Mouse (Mus musculus): Measurements from ENCODE around the gene Cfap43.

Gene Cfap43

DNA sequence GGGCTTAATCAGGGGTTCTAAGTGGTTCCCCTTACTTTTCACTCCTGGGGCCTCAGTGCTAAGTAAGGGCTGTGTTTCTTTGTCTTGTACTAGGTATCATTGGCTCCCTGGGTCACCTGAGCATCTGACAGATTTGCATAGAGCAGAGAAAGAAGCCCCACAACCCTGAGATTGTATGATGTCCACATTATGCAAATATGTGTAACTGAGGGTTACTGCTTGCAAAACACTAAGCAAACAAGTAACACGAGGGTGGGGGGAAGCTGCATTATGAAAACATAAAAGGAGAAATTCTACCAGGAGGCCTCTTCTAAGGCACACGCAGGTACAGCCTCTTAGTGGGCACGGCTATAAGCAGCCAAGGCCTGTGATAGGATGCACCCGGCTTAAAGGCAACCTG, 3.8 kb downstream of the Cfap43 start:
- DNase-seq (ENCODE audit: low spot score in 2 of 2): no peak

DNA sequence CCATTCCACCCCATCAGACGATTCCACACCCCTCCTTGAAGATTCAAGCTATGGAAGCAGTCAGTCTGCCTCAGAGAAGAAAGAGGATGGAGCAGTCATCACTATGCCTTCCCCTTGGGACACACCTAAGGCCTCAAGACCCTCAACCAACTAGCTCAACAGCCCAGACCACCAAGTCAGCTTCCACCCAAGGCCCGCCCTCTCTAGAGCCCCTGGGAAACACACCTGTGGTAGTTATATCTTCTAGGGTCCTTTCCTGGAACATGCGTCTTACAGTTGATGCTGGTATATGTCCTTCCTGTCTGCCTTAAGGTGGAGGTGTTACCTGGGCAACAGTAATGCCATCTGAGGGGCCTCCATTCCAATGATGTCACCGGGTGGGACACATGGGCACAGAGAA, 4.9 kb downstream of the Cfap43 start:
- no peak for DNase-seq (ENCODE audit: low spot score in 2 of 2)

DNA sequence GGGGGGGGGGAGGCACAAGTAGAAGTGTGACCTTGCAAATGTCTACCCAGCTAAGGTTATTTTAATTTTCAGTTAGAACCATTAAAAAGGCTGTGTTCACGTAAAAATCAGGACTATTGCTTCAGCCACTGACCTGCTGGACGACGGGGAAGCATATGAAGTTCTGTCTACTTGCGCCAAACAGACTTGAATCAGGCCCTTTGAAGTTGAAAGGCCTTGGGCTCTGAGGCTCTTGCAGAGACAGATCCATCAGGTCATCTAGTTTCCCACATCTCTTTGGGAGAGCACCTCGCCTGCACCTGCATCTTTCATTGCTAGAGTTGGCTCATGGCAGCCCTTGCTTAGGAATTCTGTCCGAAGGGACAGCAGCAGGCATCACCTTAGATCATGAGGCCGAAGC, 5.7 kb downstream of the Cfap43 start:
- DNase-seq (ENCODE audit: low spot score in 2 of 2): no peak

DNA sequence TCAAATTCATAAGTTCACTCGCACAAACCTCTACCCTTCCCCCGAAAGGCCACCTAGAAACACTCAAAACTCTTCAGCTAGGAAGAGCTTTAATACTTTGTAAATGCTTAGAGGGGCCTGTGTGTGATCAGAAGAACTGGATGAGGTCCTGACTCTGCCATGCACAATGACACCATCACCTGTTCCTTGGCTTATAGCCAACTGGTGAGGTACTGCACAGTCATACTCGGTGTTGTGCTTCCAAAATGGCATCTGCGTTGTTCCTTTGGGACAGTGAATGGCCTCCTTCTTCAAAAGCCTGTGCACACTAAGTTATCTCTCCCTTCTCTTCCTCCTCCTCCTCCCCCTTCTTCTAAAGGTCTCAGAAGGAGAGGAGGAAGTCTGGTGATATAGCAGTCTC, 8.3 kb downstream of the Cfap43 start:
- DNase-seq (ENCODE audit: low spot score in 2 of 2): no peak

DNA sequence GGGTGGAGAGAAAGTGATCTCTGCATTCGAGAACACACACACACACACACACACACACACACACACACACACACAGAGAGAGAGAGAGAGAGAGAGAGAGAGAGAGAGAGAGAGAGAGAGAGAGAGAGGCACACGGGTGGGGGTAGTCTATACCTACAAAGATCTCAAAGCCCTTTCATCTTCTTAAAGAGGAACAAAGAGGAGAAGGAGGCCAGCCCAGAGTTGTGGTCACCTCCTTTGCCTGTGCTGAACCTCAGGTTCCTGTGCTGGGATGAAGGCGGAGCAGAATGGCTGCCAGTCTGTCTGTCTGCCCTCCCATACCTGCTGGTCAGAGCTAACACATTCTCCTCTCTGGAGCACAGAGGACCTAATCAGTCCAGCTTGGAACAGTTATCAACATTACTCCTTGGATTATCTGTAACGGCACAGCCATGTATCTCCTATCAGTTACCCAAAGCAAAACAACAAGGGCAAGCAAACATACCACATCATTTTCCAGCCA, 8.9 kb downstream of the Cfap43 start:
- DNase-seq (ENCODE audit: low spot score in 2 of 2): no peak

DNA sequence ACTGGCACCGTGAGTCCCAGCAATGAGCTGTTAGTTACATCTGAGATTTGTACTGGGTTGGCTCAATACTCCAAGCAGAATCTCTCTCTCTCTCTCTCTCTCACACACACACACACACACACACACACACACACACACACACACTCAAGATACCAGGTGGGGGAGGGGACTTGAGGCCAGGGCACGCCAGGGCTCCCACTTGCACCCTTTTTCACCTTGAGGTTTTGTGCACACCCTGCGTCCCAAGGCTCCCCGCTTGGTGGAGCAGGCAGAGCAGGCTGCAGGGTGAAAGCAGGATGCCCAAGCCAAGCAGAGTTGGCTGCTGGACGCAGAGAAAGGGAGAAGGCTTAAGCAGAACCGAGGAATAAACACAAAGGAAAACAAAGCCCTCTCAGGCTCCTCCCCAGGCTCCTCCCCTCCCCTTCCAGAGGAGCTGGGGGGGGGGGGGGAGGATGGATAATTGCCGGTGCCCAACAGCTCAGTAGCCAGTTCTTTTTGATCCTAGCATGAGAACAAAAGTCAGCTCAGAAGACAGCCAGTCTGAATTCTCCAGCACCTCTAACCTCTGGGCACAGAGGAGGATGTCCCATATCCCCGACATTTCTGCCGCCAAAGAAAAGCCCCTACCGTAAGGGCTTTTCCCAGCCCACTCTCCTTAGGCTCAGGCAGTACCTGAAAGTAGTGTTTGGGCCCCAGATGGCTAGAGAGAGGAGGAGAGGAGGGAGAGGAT, 9.5 kb downstream of the Cfap43 start:
- no peak for DNase-seq (ENCODE audit: low spot score in 2 of 2)

DNA sequence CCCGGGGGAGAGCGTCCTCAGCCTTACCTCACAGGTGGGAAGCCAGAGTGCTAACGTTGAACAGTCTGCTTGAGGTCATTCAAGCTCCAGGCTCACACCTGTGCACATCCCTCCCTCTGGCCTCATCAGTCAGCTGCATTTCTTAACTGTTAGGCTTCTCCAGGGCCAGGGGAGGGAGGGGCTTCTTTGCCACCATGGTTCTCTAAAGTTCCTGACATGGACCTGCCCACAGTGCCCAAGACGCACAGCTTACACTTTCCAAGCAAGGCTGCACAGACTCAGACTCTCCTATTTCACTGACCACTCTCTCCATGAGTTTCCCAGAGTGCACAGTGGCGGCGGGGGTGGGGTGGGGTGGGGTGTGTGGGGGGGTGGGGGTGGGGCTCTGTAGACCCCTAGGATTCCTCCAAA, 10.1 kb downstream of the Cfap43 start:
- no peak for DNase-seq (ENCODE audit: low spot score in 2 of 2)

DNA sequence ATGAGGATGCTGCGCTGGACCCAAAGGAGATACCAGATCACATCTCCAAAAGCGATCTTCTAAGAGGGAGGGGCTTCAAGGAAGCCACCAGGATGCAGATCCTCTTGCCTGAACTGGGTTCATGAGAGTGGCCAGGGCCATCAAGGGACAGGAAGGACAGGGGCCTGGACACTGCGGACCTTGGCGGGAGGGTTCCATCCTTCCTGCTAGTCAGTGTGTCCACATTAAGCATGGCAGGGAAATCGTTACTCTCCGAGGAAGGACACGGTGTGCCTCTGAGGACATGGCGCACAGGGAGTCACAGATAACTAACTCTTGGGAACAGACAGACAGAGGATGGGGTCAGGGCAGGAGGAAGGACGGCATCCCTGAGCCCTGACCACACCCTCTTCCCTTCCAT, 11.5 kb downstream of the Cfap43 start:
- no peak for DNase-seq (ENCODE audit: low spot score in 2 of 2)

DNA sequence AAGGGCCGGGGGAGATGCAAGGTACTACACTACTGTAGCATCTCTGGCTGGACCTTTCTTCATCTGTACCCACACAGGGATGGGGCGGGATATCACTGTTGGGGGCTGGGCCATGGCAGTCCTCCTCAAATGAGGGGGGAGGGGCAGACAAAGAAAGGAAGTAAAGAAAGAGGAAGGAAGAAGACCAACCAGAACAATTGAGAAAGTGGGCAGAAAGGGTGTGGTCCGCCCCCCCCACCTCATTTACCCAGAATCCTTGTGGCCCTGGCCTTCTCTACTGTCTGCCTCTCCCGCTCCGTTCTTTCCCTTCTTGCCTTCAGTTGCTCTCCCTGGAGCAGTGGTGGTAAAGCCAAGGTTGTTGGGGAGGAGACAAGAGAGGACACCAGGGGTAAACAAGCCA, 13.5 kb downstream of the Cfap43 start:
- no peak for DNase-seq (ENCODE audit: low spot score in 2 of 2)

DNA sequence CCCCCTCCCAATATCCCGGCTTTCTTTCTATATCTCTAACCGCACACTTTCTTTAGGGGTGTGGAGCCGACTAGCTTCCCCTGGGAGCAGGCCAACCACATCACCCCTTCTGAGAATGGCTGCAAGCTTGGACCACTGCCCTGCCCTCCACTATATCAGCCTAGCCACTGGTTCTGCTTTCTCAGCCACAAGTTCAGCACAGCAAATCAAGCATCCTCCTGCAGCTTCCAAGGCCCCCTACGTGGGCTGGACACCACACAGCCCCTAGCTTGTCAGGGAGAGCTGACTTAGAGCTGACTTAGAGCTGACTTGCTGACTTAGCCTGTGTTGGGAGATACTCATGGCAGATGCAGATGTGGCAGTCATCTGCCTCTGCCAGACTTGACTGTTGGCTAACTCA, 14.0 kb downstream of the Cfap43 start:
- no peak for DNase-seq (ENCODE audit: low spot score in 2 of 2)

DNA sequence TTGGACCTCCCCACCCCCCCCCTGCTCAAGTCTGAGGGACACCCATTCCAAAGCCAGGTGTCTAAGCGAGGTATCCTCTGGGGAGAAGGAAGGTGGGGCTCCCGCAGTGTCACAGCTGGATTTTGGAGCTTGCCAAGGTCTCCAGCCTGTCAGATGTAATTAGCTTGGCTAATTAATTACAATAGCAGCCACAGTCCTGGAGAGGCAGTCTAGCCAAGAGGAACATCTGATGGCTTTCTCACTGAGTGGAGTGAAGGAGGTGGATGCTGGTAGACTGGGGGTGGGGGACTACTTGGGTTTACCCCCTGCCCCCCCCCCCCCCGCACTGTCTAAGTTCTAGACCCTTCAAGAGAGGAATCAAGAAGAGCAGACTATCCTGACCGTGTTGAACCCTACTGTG, 15.4 kb downstream of the Cfap43 start:
- DNase-seq (ENCODE audit: low spot score in 2 of 2): no peak

DNA sequence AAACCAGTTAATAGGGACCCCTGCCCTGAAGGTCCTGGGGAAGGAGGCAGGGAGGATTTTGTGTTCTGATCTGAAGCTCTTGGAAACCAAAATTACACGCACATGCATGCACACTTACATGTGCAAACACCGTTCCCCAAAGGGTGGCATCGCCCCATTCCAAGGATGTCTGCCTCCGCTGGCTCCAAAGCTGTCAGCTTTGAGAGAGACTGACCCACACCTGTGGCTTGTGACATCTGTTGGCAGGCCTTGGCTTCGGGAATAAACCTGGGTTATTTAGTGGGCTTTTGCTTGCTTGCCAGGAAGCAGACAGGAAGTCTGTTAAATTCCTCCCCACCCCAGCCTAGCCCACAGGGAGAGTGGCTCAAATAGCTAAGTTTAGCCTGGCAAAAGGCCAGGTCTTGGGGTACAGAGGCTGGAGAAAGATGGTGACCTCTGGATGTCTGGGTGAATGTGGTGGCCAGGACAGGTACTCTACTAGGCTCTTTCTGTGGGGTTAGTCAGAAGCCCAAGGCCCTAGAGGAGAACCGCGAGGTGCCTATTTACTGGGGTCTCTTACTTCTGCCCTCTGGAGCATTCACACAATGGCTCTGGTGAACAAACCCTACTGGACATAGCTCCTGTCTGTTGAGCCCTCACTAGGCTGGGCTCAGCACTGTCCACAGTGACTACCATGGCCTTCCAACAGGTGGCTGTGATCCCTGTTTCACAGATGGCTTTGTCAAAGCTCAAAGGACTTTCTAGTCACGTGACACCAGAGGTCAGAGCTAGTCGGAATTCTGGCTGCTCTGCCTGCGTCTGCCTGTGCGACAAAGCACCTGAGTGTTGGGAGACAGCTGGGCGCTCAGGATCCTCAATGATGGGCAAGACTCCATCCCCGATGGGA, 16.5 kb downstream of the Cfap43 start:
- DNase-seq (ENCODE audit: low spot score in 2 of 2): no peak

DNA sequence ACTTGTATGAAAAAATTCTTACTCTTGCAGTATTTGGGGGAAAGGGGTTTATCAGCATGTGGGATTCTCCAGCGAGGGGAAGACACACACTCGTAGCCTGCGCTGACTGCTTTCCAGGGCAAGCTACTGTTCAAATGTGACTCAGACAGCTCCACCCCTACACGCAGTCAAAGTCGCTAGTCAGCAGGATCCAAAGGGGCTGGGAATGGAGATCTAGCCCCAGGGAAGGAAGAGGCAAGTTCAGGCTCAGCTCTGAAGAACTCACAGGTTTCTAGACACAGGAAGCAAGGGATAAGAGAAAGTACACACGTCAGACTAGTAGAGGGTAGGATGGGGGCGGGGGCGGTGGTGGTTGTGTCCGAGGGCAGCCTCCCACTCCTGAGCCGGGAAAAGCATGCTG, 18.5 kb downstream of the Cfap43 start:
- no peak for DNase-seq (ENCODE audit: low spot score in 2 of 2)

DNA sequence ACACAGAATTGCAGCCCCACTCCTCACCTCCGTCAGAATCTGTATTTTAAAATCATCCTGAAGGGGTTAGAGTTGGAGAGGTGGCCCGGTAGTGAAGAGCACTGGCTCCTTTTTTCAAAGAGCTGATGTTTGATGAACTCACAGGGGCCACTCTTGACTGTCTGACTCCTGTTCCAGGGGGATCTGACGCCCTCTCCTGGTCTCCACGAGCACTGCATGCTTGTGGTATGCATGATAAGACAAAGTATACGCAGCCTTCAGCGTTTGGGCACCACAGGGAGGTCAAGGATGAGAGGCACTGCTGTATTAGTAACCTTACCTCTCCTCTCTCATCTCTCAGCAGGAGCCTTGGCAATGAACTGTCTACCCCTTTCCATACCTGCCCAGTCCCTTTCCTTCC, 19.1 kb downstream of the Cfap43 start:
- DNase-seq (ENCODE audit: low spot score in 2 of 2): no peak

DNA sequence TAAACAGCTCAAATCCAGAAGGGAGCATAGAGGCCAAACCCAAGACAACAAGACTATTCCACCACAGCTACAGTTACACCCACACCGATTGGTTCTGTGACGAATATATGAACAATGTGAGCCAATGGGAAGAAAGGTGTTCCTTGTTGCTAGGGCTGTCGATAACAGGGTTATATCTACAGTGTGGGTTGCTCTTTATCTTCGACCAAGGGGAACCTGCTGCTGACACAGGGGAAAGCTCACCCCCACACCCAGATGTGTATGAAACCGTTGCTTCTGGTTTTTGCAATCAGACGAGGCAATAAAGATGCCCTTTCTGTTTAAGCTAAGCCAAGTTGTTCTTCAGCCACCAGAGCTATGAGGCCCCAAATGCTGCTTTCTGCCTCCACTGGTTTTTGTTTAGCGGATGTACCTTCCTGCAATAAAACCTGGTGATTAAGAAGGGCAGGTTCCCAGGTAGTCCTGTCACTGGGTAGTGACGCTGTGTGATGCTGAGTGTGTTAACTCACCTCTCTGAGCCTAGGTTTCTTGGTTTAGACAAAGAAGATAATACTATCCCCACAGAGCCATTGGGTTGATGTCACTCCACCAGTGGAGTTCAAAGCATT, 20.5 kb downstream of the Cfap43 start:
- DNase-seq (ENCODE audit: low spot score in 2 of 2): no peak

DNA sequence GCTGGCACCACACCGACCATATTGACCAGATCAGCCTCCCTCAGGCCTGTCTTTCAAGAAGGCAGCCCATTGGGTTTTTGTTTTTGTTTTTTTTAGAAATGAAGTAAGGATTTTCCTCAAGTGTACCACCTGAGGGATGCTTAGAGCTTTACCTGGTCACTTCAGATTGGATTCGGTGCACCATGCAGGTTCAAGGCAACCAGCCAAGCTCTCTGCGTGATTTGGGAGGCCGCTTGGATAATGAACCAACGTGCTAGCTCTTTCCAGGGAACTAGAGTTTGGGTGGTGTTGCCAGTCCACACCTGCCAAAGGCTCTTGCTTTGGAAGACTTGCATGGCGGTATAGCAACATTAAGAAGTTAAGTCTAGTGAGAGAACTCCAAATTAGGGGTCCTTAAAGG, 26.0 kb downstream of the Cfap43 start:
- DNase-seq (ENCODE audit: low spot score in 2 of 2): no peak

DNA sequence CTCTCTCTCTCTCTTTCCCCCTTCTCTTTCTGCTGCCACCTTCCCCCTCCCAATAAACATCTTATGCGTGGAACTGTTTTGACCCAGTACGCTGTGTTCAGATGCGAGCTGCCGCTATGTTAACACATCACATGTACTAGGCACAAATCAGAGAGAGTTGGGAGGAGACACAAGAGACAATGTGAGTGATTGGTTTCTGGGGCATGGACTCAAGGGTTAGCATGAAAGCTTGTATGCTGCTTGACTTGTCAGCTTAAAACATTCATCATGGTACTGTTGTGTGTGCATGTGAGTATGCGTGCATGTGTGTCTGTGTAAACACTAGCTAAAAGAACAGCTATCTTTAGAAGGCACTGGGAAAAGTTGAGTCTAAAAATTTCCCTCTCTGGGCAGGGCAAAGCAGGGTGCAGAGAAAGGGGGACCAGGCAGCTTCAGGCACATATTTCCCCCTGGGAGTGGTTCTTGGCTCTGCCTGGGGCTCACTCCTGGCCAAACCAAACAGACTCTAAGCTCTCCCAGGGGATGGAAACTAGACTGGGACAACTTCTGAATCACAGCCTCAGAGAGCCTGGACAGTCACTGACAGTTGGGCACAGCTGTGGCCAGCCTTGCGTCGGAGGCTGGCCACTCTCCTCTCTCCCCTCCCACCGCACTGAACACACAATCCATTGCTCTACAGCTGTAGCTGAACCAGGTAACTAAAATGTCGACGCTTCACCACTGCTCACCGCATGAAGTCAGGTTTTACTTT, 27.4 kb downstream of the Cfap43 start:
- DNase-seq (ENCODE audit: low spot score in 2 of 2): no peak

DNA sequence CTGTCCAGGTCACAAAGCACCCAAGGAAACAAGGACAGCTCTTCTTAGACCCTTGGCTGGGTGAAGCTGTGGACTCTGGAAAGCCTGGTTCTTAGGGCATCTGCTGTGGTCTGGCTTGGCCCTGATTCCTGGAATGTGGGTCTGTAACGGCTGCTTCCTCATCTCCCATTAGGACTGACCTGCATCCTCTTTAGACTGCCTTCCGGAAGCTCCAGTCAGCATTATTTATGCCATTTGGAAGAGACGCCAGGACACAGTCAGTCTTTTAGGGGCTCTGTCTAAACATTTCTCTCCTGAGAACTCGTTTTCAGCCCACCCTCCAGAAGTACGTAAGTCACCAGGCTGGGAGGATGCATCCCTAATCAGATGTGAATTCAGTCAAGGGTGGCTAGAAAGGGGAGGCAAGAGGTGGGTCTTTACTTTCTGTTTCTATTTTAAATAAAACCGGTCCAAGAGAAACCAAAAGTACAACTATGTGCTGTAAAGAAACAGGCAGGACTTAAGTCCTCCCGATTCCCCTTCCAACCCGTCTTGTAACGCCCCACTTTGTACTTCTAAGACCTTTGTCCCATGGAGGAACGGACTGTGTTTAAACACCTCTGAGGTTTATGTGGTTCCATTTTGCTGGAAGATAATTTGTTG, 28.5 kb downstream of the Cfap43 start:
- DNase-seq (ENCODE audit: low spot score in 2 of 2): no peak

DNA sequence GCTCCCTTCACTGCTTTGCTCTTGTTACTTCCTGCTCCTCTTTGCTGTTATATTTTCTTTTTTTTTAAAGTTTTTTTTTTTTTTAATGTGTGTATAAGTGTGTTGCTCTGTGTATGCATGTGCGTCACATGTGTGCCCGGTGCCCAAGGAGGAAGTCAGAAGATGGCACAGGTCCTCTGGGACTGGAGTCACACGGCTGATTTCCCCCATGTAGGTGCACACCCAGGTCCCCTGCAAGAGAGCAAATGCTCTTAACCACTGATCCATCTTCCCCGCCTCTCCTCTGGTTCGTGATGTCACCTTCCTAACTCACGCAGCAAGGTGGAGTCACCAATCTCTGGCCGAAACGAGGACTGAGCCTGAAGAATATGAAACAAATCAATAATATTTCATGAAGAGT, 31.1 kb downstream of the Cfap43 start:
- DNase-seq (ENCODE audit: low spot score in 2 of 2): no peak

DNA sequence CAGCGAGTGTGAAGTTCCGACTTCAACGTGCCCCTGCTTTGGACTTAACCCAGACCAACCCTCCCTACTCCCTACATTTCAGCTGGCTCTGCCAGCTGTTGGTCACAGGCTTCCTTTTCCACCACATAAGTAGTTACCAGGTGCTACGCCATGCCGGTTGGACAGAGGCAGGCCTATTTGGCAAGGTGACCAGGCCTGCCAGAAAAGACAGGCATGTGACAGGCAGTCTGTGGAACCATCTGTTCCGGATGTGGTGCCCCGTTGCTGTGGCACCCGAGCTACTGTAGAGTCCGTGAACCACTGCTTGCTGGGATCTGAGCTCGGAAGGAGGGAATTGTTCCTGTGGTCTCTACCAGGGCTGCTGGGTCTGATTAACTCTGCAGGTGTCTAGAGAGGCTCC, 31.7 kb downstream of the Cfap43 start:
- DNase-seq (ENCODE audit: low spot score in 2 of 2): no peak

DNA sequence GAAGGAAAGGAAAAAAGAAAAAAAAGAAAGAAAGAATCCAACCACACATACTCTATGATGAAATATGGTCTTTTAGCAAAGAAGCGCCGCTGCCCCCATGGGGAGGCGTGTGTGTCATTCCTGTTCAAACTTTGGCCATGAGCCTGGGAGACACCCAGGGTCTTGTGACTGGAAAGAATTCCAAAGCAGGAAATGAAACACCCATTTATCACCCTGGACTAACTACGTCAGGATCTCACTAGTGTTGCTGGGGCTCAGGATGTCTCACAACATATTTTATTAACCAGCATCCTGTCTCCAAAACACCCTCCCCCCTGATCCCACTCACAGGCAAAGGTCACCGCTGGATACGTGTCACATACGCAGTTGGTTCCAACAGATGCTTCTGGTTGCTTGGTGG, 32.5 kb downstream of the Cfap43 start:
- DNase-seq (ENCODE audit: low spot score in 2 of 2): peak in 1 of 2 experiments; percentile 25

Data from urinary bladder, postnatal 36 days (tissue).